Mouse (Mus musculus): ENCODE data around the gene Gm7579. TPM values are rescaled to one million over a fixed set of nuclear protein-coding genes. Genes with fewer than 3 reads are reported as not detected.
"Not testable (repeated sequence)": the region's sequence is repeated elsewhere in the genome, so short reads cannot be mapped to it uniquely, and the experiment has no call there.

The Gm7579 gene
- not detected for total RNA-seq (2022)

- DNase-seq (ENCODE audit: low spot score), result no peak
Observed at GRCm38 (mm10) chr7:142211559-142211958, at the start of gene Gm7579. TSS of gene Gm7579 (plus strand) at chr7:142211859.

- not testable (repeated sequence) for DNase-seq (ENCODE audit: low spot score)
Observed at GRCm38 (mm10) chr7:142165639-142166038, 46.0 kb upstream of the Gm7579 start, which contains the start of gene Gm4553. TSS of gene Gm4553 (minus strand) at chr7:142165739.

- DNase-seq (ENCODE audit: low spot score), result no peak
Observed at GRCm38 (mm10) chr7:142169836-142170235, 41.8 kb upstream of the Gm7579 start.

GRCm38 (mm10) chr7:142175905-142176304 lies 35.8 kb upstream of the Gm7579 start, which contains the start of gene Krtap5-2:
TSS of gene Krtap5-2 (minus strand) at chr7:142176005.
- not testable (repeated sequence) for DNase-seq (ENCODE audit: low spot score)

GRCm38 (mm10) chr7:142178685-142179084 lies 33.0 kb upstream of the Gm7579 start:
- no peak for DNase-seq (ENCODE audit: low spot score)

- DNase-seq (ENCODE audit: low spot score), result no peak
Observed at GRCm38 (mm10) chr7:142181021-142181420, 30.6 kb upstream of the Gm7579 start.

DNA sequence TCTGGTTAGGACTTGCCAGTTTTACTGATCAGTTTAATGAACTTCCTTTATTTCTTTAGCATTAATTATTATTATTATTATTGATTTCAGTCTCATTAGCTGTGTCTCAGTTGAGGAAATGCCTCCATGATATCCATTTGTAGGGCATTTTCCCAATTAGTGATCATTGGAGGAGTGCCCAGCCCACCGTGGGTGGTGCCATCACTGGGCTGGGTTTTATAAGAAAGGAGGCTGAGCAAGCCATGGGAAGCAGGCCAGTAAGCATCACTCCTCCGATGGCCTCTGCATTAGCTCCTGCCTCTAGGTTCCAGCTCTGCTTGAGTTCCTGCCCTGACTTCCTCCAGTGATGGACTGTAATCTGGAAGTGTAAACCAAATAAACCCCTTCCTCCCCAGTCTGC lies 23.5 kb upstream of the Gm7579 start:
- DNase-seq (ENCODE audit: low spot score), result no peak

DNA sequence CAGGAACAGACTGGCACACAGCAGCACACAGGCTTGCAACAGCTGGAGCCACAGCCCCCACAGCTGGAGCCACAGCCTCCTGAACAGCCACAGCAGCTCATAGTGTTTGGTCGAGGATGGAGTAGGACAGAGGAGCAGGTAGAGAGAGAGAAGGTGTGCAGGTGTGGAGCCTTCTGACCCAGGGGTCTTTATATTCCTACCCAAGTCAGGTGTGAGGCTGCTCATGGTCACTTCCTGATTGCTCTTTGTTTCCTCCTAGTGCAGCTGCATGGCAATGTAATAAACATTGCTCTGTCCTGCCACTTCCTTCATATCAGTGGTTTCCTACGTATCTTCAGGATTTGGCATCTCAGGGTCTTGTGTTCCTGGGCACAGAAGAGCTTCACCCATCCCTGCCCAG lies 21.4 kb upstream of the Gm7579 start, which contains the start of gene Gm10153:
TSS of gene Gm10153 (minus strand) at position 101 of the 400 bp plus-strand sequence.
- DNase-seq (ENCODE audit: low spot score), result no peak

DNA sequence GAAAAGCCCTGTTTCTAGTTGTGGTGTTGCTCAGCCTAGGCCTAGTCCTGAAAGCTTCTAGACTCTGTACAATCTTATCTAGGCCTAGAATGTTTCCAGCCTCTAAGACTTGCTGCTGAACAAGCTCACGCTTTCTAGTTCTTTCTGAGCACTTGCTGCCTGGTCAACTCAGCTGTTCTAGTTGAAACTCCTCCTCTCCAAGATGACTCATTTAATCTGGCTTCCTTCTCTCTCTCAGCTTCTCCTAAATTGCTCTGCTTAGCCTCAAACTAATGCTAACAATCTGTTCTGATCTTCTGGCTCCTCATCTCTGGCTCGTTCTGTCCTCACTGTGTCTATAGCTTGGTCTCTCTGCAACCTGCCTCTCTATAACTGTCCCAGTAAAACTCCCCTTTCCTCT lies 12.9 kb upstream of the Gm7579 start:
- no peak for DNase-seq (ENCODE audit: low spot score)

GRCm38 (mm10) chr7:142201064-142201463 lies 10.6 kb upstream of the Gm7579 start, which contains the start of gene Krtap5-3:
TSS of gene Krtap5-3 (plus strand) at chr7:142201364.
- no peak for DNase-seq (ENCODE audit: low spot score)

DNA sequence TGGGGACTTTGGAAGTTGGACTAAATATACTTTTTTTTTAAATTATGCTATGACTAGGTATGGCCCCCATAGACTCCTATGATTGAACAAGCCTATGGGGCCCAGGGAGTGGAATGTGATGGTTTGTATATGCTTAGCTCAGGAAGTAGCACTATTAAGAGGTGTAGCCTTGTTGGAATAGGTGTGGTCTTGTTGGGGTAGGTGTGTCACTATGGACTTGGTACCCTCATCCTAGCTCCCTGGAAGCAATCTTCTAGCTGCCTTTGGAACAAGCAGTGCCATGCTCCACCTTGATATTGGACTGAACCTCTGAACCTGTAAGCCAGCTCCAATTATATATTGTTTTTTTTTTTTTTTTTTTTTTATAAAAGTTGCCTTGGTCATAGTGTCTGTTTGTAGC lies 6.2 kb upstream of the Gm7579 start:
- no peak for DNase-seq (ENCODE audit: low spot score)

DNA sequence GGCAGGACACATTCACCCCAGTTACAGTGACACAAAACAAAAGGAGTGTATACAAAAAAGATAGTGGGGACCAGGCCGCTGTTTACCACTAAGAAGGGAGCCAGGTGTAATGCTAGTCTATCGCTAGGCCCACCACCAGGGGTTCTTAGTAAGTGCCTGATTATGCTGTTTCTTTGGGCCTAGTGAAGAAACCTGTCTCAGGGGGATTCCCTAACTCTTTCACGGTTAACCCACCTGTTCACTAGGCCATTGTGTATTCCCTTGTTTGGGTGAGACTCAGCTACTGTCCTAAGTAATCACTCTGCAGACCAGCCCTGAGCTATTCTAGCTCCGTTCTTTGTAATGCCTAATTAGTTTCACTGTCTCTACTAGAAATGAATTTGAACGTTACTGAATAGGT lies 4.8 kb upstream of the Gm7579 start:
- not testable (repeated sequence) for DNase-seq (ENCODE audit: low spot score)

DNA sequence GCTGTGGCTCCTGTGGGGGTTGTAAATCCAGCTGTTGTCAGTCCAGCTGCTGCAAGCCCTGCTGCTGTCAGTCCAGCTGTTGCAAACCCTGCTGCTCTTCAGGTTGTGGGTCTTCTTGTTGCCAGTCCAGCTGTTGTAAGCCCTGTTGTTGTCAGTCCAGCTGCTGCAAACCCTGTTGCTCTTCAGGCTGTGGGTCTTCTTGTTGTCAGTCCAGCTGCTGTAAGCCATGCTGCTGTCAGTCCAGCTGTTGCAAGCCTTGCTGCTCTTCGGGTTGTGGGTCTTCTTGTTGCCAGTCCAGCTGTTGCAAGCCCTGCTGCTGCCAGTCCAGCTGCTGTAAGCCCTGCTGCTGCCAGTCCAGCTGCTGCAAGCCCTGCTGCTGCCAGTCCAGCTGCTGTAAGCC lies 477 bp downstream of the Gm7579 start:
- not testable (repeated sequence) for DNase-seq (ENCODE audit: low spot score)

DNA sequence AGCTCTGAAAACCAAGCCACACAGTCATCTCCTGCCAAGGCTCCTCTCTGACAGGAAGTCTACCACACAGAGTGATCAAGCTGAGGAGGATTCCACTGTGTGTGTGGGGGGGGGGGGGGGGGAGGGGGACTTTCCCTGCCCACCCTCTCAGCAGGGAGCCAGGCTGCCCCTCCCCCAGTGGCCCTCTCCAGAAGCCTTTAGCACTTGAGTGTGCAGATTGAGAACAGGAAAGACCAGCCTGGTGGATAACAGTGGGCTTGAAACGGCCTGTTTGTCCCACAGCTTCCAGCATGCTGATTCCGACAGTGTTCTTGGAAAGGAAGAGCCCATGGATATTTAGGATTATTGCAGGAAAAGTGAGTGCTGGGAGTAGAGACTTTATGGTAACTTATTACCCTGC lies 12.9 kb downstream of the Gm7579 start:
- DNase-seq (ENCODE audit: low spot score), result no peak

DNA sequence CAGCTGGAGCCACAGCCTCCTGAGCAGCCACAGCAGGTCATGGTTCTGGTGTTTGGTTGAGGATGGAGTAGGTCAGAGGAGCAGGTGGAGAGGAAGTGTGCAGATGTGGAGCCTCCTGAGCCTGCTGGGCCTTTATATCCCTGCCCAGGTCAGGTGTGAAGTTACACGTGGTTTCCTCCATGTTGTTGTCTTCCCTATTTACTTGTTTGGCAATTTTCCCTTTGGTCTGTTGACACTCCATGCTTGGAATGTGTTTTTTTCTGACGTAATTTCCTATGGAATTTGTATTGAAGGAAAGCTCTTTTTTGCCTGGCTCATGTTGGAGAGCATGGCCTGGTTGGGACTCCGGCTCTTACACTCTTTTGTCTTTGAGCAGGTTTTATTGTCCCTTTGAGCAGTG lies 18.2 kb downstream of the Gm7579 start, which contains the start of gene Krtap5-5:
TSS of gene Krtap5-5 (minus strand) at position 101 of the 400 bp plus-strand sequence.
- peak; percentile 7 for DNase-seq (ENCODE audit: low spot score)

DNA sequence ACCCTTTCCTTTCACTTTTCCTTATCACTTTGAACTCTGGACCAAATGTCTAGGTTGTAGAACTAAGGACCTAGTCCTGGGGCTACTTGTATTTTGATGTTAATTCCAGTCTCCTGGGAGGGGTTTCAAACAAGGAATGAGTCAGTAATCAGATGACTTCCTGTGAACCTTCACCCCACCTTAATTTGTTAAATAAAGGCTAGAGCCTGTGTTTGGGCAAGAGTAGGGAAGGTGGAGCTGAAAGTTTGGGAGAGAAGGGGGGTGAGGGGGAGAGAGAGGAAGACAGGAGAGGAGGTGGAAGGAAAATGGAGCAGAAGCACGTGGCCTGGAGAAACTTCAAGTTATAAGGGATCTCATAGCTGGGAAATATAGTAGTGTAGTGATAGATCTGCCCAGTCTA lies 19.9 kb downstream of the Gm7579 start:
- DNase-seq (ENCODE audit: low spot score), result no peak

GRCm38 (mm10) chr7:142240978-142241377 lies 29.3 kb downstream of the Gm7579 start, which contains the start of gene Gm40460:
TSS of gene Gm40460 (minus strand) at chr7:142241078.
- DNase-seq (ENCODE audit: low spot score), result no peak

- DNase-seq (ENCODE audit: low spot score), result peak; percentile 22
Observed at GRCm38 (mm10) chr7:142249824-142250223, 38.2 kb downstream of the Gm7579 start.

- DNase-seq (ENCODE audit: low spot score), result no peak
Observed at GRCm38 (mm10) chr7:142255517-142255916, 43.9 kb downstream of the Gm7579 start.

DNA sequence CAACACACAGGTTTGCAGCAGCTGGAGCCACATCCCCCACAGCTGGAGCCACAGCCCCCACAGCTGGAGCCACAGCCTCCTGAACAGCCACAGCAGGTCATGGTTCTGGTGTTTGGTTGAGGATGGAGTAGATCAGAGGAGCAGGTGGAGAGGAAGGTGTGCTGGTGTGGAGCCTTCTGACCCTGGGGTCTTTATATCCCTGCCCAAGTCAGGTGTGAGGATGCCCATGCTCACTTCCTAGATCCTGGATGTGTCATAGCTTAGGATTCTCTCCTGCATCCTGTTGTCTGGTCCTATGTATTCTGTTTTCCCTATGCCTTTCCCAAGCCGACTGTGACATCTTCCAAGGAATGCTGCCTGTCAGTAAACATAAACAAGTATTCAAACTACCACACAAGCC lies 46.6 kb downstream of the Gm7579 start, which contains the start of gene Gm2431:
TSS of gene Gm2431 (minus strand) at position 101 of the 400 bp plus-strand sequence.
- not testable (repeated sequence) for DNase-seq (ENCODE audit: low spot score)

Data from heart, adult 8-10 months (tissue).